Mouse (Mus musculus) brain, embryonic 14.5 days (tissue): Measurements from ENCODE around the gene Fam117a. TPM values are rescaled to one million over a fixed set of nuclear protein-coding genes. Genes with fewer than 3 reads are reported as not detected.

Experiments used
- DNase-seq: peaks from one replicate; pipeline ENCODE4 v3.0.0-alpha.2; 2011; ENCODE audit warnings: low read depth
- CTCF ChIP-seq: fragments of 200-500 bp; IDR thresholded peaks from 2 replicates; pipeline ENCODE4 v1.5.1; 2012; ENCODE audit warnings: inconsistent platforms, mild to moderate bottlenecking, moderate library complexity, borderline replicate concordance; ENCODE audit not compliant: insufficient read depth, insufficient read length; ENCODE audit errors: extremely low read depth
- POLR2A ChIP-seq: fragments of 200-500 bp; IDR thresholded peaks from 2 replicates; pipeline ENCODE4 v1.6.1; 2012; ENCODE audit warnings: mild to moderate bottlenecking, inconsistent platforms, borderline replicate concordance; ENCODE audit not compliant: poor library complexity, insufficient read depth, insufficient read length, severe bottlenecking; ENCODE audit errors: extremely low read depth
- polyA plus RNA-seq: library from polyadenylated mRNA; depleted of rRNA; stranded (reverse); fragments of >200 nt; gene quantifications from 2 replicates; pipeline ENCODE4 v1.2.3, GENCODE M21; 2012; rRNA removed

Gene Fam117a
- polyA plus RNA-seq, 1 experiment = 9.9 TPM

GRCm38 (mm10) chr11:95431344-95431743 is 94.5 kb downstream of the Fam117a start:
- DNase-seq = no peak
- TF ChIP-seq CTCF (no peak), POLR2A (no peak)

Other genes starting within 250 kb of the Fam117a start
- 0.26 and 0.92 TPM in 2 replicates for gene Dlx3, start 216.9 kb upstream of the Fam117a start, polyA plus RNA-seq
- 0.10 TPM in 2 replicates for gene Dlx4, start 190.8 kb upstream of the Fam117a start, polyA plus RNA-seq
- gene Tac4, start 75.5 kb upstream of the Fam117a start, polyA plus RNA-seq = not detected in 2 replicates
- gene Kat7, start 26.8 kb upstream of the Fam117a start, polyA plus RNA-seq = 48.5 and 50.9 TPM in 2 replicates
- gene Slc35b1, start 47.7 kb downstream of the Fam117a start, polyA plus RNA-seq = 116 and 157 TPM in 2 replicates
- 44.8 and 71.4 TPM in 2 replicates for gene Spop, start 77.1 kb downstream of the Fam117a start, polyA plus RNA-seq
- gene Nxph3, start 177.6 kb downstream of the Fam117a start, polyA plus RNA-seq = 9.2 and 15.6 TPM in 2 replicates